Mouse (Mus musculus) G1E (cell line): Measurements from ENCODE around the gene Tnfrsf23. TPM values are rescaled to one million over a fixed set of nuclear protein-coding genes. Genes with fewer than 3 reads are reported as not detected.
"Not testable (repeated sequence)": the region's sequence is repeated elsewhere in the genome, so short reads cannot be mapped to it uniquely, and the experiment has no call there.

Experiments
- ATAC-seq: 2 replicates; pipeline ENCODE4 v1.8.0; 2016; ENCODE audit warnings: mild to moderate bottlenecking; ENCODE audit not compliant: insufficient number of reproducible peaks, poor library complexity, low FRiP score, severe bottlenecking; ENCODE audit errors: extremely low read depth
- DNase-seq: peaks from one replicate; pipeline ENCODE4 v3.0.0; 2012; ENCODE audit warnings: low spot score
- H3K27me3 ChIP-seq: 2 replicates; pipeline ENCODE4 v1.6.1; 2012; ENCODE audit warnings: mild to moderate bottlenecking, low read length, inconsistent platforms; ENCODE audit not compliant: insufficient read depth
- H3K36me3 ChIP-seq: replicated peaks from 2 replicates; pipeline ENCODE3; 2012; ENCODE audit warnings: mild to moderate bottlenecking, inconsistent platforms
- H3K4me1 ChIP-seq: 2 replicates; pipeline ENCODE4 v1.6.1; 2012; ENCODE audit warnings: low read depth, low read length, inconsistent platforms, mixed read lengths; ENCODE audit not compliant: insufficient read depth
- H3K4me3 ChIP-seq: 2 replicates; pipeline ENCODE4 v1.5.1; 2012; ENCODE audit warnings: low read depth, mild to moderate bottlenecking, inconsistent platforms, low read length, moderate library complexity, mixed read lengths
- H3K9me3 ChIP-seq: replicated peaks from 2 replicates; pipeline ENCODE4 v1.6.1; 2012; ENCODE audit warnings: inconsistent platforms
- CTCF ChIP-seq: IDR thresholded peaks from 2 replicates; pipeline ENCODE4 v1.5.1; 2012; ENCODE audit warnings: low read depth, low read length, inconsistent platforms, mixed read lengths
- GATA1 ChIP-seq: IDR thresholded peaks from 2 replicates; pipeline ENCODE4 v1.6.1; 2012; ENCODE audit warnings: borderline replicate concordance, low read length, inconsistent platforms, mixed read lengths
- GATA2 ChIP-seq: IDR thresholded peaks from 2 replicates; pipeline ENCODE4 v1.6.1; 2012; ENCODE audit warnings: low read depth, low read length, inconsistent platforms, borderline replicate concordance
- POLR2AphosphoS5 ChIP-seq: IDR thresholded peaks from 2 replicates; pipeline ENCODE4 v1.6.1; 2012; ENCODE audit warnings: low read depth, low read length, inconsistent platforms; ENCODE audit not compliant: insufficient replicate concordance
- TAL1 ChIP-seq: conservative IDR thresholded peaks from 2 replicates; pipeline ENCODE4 v1.6.1; 2012; ENCODE audit warnings: low read depth, low read length, inconsistent platforms, mixed read lengths
- polyA plus RNA-seq: library from polyadenylated mRNA; stranded (reverse); fragments of >175 nt; gene quantifications from 2 replicates; pipeline ENCODE4 v1.2.3, GENCODE M21; 2012
- total RNA-seq, 2 experiments: library from RNA; stranded (forward) in 1 of 2; stranded (reverse) in 1 of 2; fragments of 200-1000 nt in 1 of 2; fragments of >200 nt in 1 of 2; fragmentation: Nextera tagmentation in 1 of 2; gene quantifications; 2 replicates each; pipeline ENCODE4 v1.2.3; 2014 to 2017

Tnfrsf23 gene
- total and polyA plus RNA-seq, 3 experiments, result 0.16 TPM; not detected in 2

GRCm38 (mm10) chr7:143649034-143649768 is 36.5 kb downstream of the Tnfrsf23 start, which contains the start of gene Tnfrsf22:
Tnfrsf22 (minus strand) TSS chr7:143649661.
- Histone ChIP-seq H3K4me1 (no peaks in the 10 kb centered on the region; the same call in 1 of the 2 replicates), H3K4me3 (no peak within 1 kb of the TSS), H3K36me3 (no peaks in the 10 kb centered on the region), H3K9me3 (no peaks in the 10 kb centered on the region), H3K27me3 (peaks cover 14% of the 10 kb centered on the region)
- ATAC-seq (no peak), DNase-seq (no peak)
- TF ChIP-seq GATA1 (no peak), TAL1 (no peak), CTCF (no peak), POLR2AphosphoS5 (no peak), GATA2 (no peak)

DNA sequence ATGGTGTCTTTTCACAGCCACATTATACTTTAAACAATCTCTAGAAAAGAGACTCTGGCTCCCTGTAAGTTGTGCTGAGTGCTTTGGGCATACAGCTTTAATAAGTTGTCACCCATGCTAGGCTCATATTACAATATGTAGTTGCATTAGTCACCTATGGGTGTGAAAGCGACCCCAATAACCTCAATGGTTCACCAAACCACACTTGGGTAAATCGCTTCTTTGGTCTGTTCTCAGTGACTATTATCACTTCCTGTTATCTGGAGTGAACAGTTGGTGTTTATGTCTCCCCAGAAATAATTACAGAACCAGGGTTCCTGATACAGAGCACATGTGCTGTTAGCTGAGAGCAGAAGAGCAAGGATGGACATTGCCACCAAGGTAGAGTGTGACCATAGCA is 41.7 kb downstream of the Tnfrsf23 start:
- not testable (repeated sequence) for ATAC-seq, H3K9me3 ChIP-seq

DNA sequence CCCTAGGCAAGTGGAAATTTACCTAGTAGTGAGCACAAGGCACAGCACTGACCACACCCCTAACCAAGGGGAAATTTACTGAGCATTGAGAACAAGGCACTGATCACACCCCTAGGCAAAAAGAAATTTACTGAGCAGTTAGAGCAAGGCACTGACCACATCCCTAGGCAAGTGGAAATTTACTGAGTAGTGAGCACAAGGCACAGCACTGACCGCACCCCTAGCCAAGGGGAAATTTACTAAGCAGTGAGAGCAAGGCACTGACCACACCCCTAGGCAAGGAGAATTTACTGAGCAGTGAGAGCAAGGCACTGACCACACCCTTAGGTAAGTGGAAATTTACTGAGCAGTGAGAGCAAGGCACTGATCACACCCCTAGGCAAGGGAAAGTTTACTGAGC is 49.0 kb downstream of the Tnfrsf23 start:
- peaks cover 11% of the 10 kb centered on the region for H3K27me3 ChIP-seq
- no peaks in the 10 kb centered on the region for H3K4me1 ChIP-seq
- no peaks in the 10 kb centered on the region for H3K9me3 ChIP-seq
- ATAC-seq (no peak), DNase-seq (no peak)
- no peak overlapping the region for H3K4me3 ChIP-seq
- no peak for TF ChIP-seq GATA2
- TF ChIP-seq TAL1, result no peak
- no peak for TF ChIP-seq GATA1
- no peak for TF ChIP-seq POLR2AphosphoS5
- TF ChIP-seq CTCF, result no peak
- no peaks in the 10 kb centered on the region for H3K36me3 ChIP-seq

More for the DNA sequence above, 41.7 kb downstream of the Tnfrsf23 start:
- H3K4me1 ChIP-seq, DNase-seq, H3K36me3 ChIP-seq, H3K4me3 ChIP-seq, H3K27me3 ChIP-seq: not testable (repeated sequence)

DNA sequence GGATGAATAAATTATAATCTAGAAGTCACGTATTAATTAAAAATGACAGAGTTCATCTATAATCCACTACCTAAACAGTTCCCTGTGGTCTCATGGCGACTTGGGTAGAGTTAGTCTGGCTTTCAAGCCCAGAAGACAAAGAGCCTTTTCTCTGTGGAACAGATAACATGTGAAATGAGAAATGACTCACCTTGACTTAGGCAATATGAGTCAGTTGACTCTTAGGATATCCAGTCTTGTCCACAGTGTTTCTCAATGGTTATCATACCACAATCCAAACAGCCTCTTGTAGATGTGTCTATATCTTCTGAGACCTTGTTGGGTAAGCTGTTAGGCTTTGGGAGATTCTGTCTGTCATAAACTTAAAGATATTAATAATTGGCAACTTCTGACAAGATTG is 54.2 kb downstream of the Tnfrsf23 start:
- Histone ChIP-seq H3K9me3 (no peaks in the 10 kb centered on the region), H3K36me3 (no peaks in the 10 kb centered on the region), H3K4me3 (no peak overlapping the region), H3K4me1 (no peaks in the 10 kb centered on the region), H3K27me3 (peaks cover 11% of the 10 kb centered on the region)
- DNase-seq (no peak), ATAC-seq (no peak)
- no peak for TF ChIP-seq GATA2
- no peak for TF ChIP-seq TAL1
- no peak for TF ChIP-seq POLR2AphosphoS5
- no peak for TF ChIP-seq CTCF
- no peak for TF ChIP-seq GATA1

GRCm38 (mm10) chr7:143629501-143629900 is 56.2 kb downstream of the Tnfrsf23 start:
- ATAC-seq, result no peak

DNA sequence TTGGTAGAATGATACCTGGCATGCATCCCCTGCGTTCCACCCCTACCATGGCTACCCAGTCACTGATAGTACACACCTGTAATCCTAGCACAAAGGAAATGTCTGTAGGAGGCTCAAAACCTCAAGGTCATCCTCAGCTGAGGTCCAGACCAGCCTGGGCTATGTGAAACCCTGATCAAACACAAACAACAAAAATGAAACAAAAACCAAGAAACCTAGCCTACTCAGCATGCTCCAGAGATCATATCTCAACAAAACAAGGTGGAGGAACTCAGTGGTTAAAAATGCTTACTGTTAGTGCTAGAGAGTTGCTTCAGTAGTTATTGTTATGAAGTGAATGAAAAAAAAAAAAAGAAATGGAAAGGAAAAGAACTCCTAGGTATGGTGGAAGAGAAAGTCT is 57.1 kb downstream of the Tnfrsf23 start, which contains the start of gene Tnfrsf26:
Gene Tnfrsf26, minus strand, starts transcription at position 183 of the 400 bp plus-strand sequence.
- Histone ChIP-seq H3K4me1 (no peaks in the 10 kb centered on the region), H3K4me3 (no peak within 1 kb of the TSS), H3K36me3 (no peaks in the 10 kb centered on the region), H3K27me3 (peaks cover 16% of the 10 kb centered on the region), H3K9me3 (no peaks in the 10 kb centered on the region)
- DNase-seq (no peak), ATAC-seq (no peak)
- TF ChIP-seq TAL1 (no peak), GATA2 (no peak), POLR2AphosphoS5 (no peak), CTCF (no peak), GATA1 (no peak)

More at GRCm38 (mm10) chr7:143629501-143629900, 56.2 kb downstream of the Tnfrsf23 start:
- Histone ChIP-seq H3K27me3 (peaks cover 16% of the 10 kb centered on the region), H3K36me3 (no peaks in the 10 kb centered on the region), H3K9me3 (no peaks in the 10 kb centered on the region), H3K4me1 (no peaks in the 10 kb centered on the region), H3K4me3 (no peak overlapping the region)
- TF ChIP-seq POLR2AphosphoS5 (no peak), CTCF (no peak), TAL1 (no peak), GATA2 (no peak), GATA1 (no peak)
- DNase-seq, result no peak
